In the genomic region with DNA sequence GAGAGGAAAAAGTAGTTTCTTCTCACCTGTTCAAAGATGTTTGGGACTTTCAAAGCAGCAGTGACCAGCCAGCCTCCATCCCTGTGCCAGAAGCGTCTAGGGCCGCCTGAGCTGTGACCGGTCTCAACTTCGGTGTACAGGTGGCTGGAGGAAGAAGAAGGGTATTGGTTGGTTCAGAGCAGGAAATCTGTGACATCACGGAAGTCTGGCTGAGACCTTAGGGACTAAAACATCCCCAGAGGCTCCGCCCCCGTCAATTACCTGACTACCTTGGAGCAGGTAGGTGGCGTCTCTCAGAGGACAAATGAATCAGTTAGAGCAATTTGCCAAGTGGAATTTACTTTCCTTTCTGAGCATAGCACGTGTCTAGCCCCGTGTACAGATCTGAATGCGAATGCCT, we compare ENCODE assay signal across 7 mouse cellular contexts. TPM values are rescaled to one million over a fixed set of nuclear protein-coding genes. Genes with fewer than 3 reads are reported as not detected.
A peak's percentile ranks its signal among the peaks of the same experiment; 100 is the strongest.
DNase-seq lines count a peak whose midpoint lies in the region; ATAC-seq and TF ChIP-seq lines count a peak whose summit lies in the region.

A gene (minus strand): TSS at position 147 of the 400 bp plus-strand sequence.

- no peak for TF ChIP-seq CTCF in hindbrain, postnatal 0 days (IDR thresholded peaks at IDR 0.05; ENCODE audit: low read depth)

- 49% methylated on average over 11 of the region's 11 CpGs for WGBS in embryonic facial prominence, embryonic 14.5 days
- WGBS in hindbrain, postnatal 0 days, result 67% methylated on average over 11 of the region's 11 CpGs
- 56% methylated on average over 11 of the region's 11 CpGs for WGBS in neural tube, embryonic 12.5 days

- H3K9me3 ChIP-seq in embryonic facial prominence, embryonic 14.5 days (ENCODE audit: control insufficient read depth, low read length), result no peaks in the 10 kb centered on the region
- no peaks in the 10 kb centered on the region for H3K9me3 ChIP-seq in hindbrain, postnatal 0 days (ENCODE audit: low read length)
- H3K9me3 ChIP-seq in neural tube, embryonic 12.5 days, result no peaks in the 10 kb centered on the region

- no peaks in the 10 kb centered on the region for H3K36me3 ChIP-seq in embryonic facial prominence, embryonic 14.5 days (ENCODE audit: control insufficient read depth, insufficient read depth, low read length)
- no peaks in the 10 kb centered on the region for H3K36me3 ChIP-seq in hindbrain, postnatal 0 days (ENCODE audit: insufficient read depth, low read length)
- no peaks in the 10 kb centered on the region for H3K36me3 ChIP-seq in neural tube, embryonic 12.5 days

- no peak within 1 kb of the TSS for H3K27ac ChIP-seq in embryonic facial prominence, embryonic 14.5 days (replicated peaks; ENCODE audit: low read depth, low read length)
- no peak within 1 kb of the TSS for H3K27ac ChIP-seq in hindbrain, postnatal 0 days
- no peak within 1 kb of the TSS for H3K27ac ChIP-seq in neural tube, embryonic 12.5 days

- peak; percentile 45 for DNase-seq in ZHBTc4 (ENCODE audit: low read depth, low spot score)
- DNase-seq in embryonic facial prominence, embryonic 14.5 days (ENCODE audit: low spot score), result peak; percentile 79
- no peak for DNase-seq in hindbrain, postnatal 0 days (ENCODE audit: low spot score)
- DNase-seq in left cerebral cortex, postnatal 4 days, result no peak
- no peak for DNase-seq in testis, postnatal 10 days (ENCODE audit: low spot score)
- no peak for DNase-seq in frontal cortex, postnatal 14 days (ENCODE audit: low spot score in 2 of 2)

- H3K4me3 ChIP-seq in embryonic facial prominence, embryonic 14.5 days (ENCODE audit: low read depth, low read length), result no peak within 1 kb of the TSS
- no peak within 1 kb of the TSS for H3K4me3 ChIP-seq in hindbrain, postnatal 0 days (ENCODE audit: low read length)
- H3K4me3 ChIP-seq in neural tube, embryonic 12.5 days, result no peak within 1 kb of the TSS

- H3K9ac ChIP-seq in embryonic facial prominence, embryonic 14.5 days (ENCODE audit: low read depth, low read length), result no peak within 1 kb of the TSS
- H3K9ac ChIP-seq in hindbrain, postnatal 0 days (replicated peaks; ENCODE audit: low read length), result no peak within 1 kb of the TSS
- H3K9ac ChIP-seq in neural tube, embryonic 12.5 days, result no peak within 1 kb of the TSS

- intact Hi-C loops in left cerebral cortex, postnatal 4 days (cut with DNase I), result no loop called here

- peak; percentile 42; the same call in 1 of the 2 replicates for ATAC-seq in embryonic facial prominence, embryonic 14.5 days (ENCODE audit: low read depth)
- no peak for ATAC-seq in hindbrain, postnatal 0 days
- no peak for ATAC-seq in neural tube, embryonic 12.5 days (ENCODE audit: low FRiP score, low read depth)

- H3K27me3 ChIP-seq in embryonic facial prominence, embryonic 14.5 days (replicated peaks; ENCODE audit: control insufficient read depth, insufficient read depth, low read length), result no peaks in the 10 kb centered on the region
- H3K27me3 ChIP-seq in hindbrain, postnatal 0 days (ENCODE audit: insufficient read depth, low read length), result no peaks in the 10 kb centered on the region
- no peaks in the 10 kb centered on the region for H3K27me3 ChIP-seq in neural tube, embryonic 12.5 days (replicated peaks)

- H3K4me1 ChIP-seq in embryonic facial prominence, embryonic 14.5 days (ENCODE audit: control insufficient read depth, insufficient read depth, low read length), result peaks cover 13% of the 10 kb centered on the region; the same call in 1 of the 2 replicates
- 0 out of 2 replicates have a peak, but pooled peaks cover 6% of the 10 kb centered on the region for H3K4me1 ChIP-seq in hindbrain, postnatal 0 days (ENCODE audit: insufficient read depth, low read length)
- 0 out of 2 replicates have a peak, but pooled peaks cover 8% of the 10 kb centered on the region for H3K4me1 ChIP-seq in neural tube, embryonic 12.5 days

- H3K4me2 ChIP-seq in embryonic facial prominence, embryonic 14.5 days (ENCODE audit: low read depth, low read length), result peak within 1 kb of the TSS; percentile 55
- H3K4me2 ChIP-seq in hindbrain, postnatal 0 days (ENCODE audit: low read depth, low read length), result peak within 1 kb of the TSS; percentile 58; the same call in 1 of the 2 replicates
- peak within 1 kb of the TSS; percentile 62 for H3K4me2 ChIP-seq in neural tube, embryonic 12.5 days (replicated peaks)

RNA-seq across cellular contexts. Expression of the gene that starts here (rescaled TPM):
- polyA plus RNA-seq in embryonic facial prominence, embryonic 14.5 days (2014; fragmentation: Nextera tagmentation; extraction: Ambion mirVana), result 2.3 and 2.4 TPM in 2 replicates
- total RNA-seq in hindbrain, postnatal 0 days (2014; rRNA removed), result 32.0 and 35.5 TPM in 2 replicates
- 17.8 and 19.1 TPM in 2 replicates for polyA plus RNA-seq in hindbrain, postnatal 0 days (2015; fragmentation: Nextera tagmentation; extraction: Ambion mirVana)
- 10 to 100 TPM; 13.8 to 17.2 TPM for total RNA-seq in left cerebral cortex, postnatal 4 days (2021)
- polyA plus RNA-seq in neural tube, embryonic 12.5 days (2016; fragmentation: Nextera tagmentation; extraction: Ambion mirVana), result 0.49 and 0.61 TPM in 2 replicates

Comparison
In these comparisons a context has a peak if more than half of its experiments do, and no peak if none do; other contexts are left out.
1. DNase-seq: peak in ZHBTc4 (single experiment) and embryonic facial prominence, embryonic 14.5 days (single experiment); none in hindbrain, postnatal 0 days (single experiment), left cerebral cortex, postnatal 4 days (single experiment), testis, postnatal 10 days (single experiment) and frontal cortex, postnatal 14 days (0 of 2).
2. Peak in every context shown above with its lines, with median percentiles within 50 percentile points of each other: H3K4me2 ChIP-seq.